Mouse (Mus musculus): ENCODE data around the gene Pex5l. TPM values are rescaled to one million over a fixed set of nuclear protein-coding genes. Genes with fewer than 3 reads are reported as not detected.

The Pex5l gene
- polyA plus RNA-seq, 1 experiment: 2.4 TPM

GRCm38 (mm10) chr3:32968671-32969425, 174.2 kb downstream of the Pex5l start:
- DNase-seq (ENCODE audit: low read depth in 1 of 2, low spot score in 2 of 2): no peak
- Histone ChIP-seq H3K27me3 (ENCODE audit: control insufficient read depth, insufficient read depth, low read length) (no peaks in the 10 kb centered on the region), H3K27ac (ENCODE audit: insufficient read depth, low read length) (no peak overlapping the region), H3K4me3 (ENCODE audit: extremely low read depth, insufficient read depth, insufficient read length) (no peak overlapping the region), H3K36me3 (ENCODE audit: control insufficient read depth, insufficient read depth, low read length) (no peaks in the 10 kb centered on the region), H3K4me1 (ENCODE audit: control insufficient read depth, insufficient read depth, insufficient read length) (no peaks in the 10 kb centered on the region)
- WGBS: 27% methylated on average over 1 of the region's 1 CpGs
- TF ChIP-seq POLR2A (IDR thresholded peaks at IDR 0.05; ENCODE audit: low read depth, low read length): no peak
- TF ChIP-seq CTCF (IDR thresholded peaks at IDR 0.05; ENCODE audit: extremely low read depth, insufficient read depth, insufficient read length, insufficient replicate concordance): no peak

DNA sequence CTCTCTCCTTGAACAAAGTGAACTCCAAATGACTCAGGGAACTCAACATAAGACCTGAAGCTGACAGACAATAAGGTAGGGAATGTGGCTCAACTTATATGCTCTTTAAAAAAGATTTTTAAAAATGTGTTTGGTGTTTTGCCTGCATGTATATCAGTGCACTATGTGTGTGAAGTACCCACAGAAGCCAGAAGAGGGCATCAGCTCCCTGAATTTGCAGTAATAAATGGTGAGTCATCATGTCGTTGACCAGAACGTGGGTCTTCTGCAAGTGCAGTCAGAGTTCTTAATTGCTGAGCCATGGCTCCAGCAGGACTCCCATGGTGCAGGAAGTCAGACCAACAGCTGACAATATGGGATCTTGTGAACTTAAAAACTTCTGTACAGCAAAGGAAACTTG, 177.5 kb downstream of the Pex5l start:
- Histone ChIP-seq H3K4me1 (ENCODE audit: control insufficient read depth, insufficient read depth, insufficient read length) (no peaks in the 10 kb centered on the region), H3K27me3 (ENCODE audit: control insufficient read depth, insufficient read depth, low read length) (no peaks in the 10 kb centered on the region), H3K27ac (ENCODE audit: insufficient read depth, low read length) (no peak overlapping the region), H3K4me3 (ENCODE audit: extremely low read depth, insufficient read depth, insufficient read length) (no peak overlapping the region), H3K36me3 (ENCODE audit: control insufficient read depth, insufficient read depth, low read length) (no peaks in the 10 kb centered on the region)
- 7% methylated on average over 2 of the region's 2 CpGs for WGBS
- no peak for TF ChIP-seq CTCF (IDR thresholded peaks at IDR 0.05; ENCODE audit: extremely low read depth, insufficient read depth, insufficient read length, insufficient replicate concordance)
- TF ChIP-seq POLR2A (IDR thresholded peaks at IDR 0.05; ENCODE audit: low read depth, low read length): no peak
- DNase-seq (ENCODE audit: low read depth in 1 of 2, low spot score in 2 of 2): no peak

DNA sequence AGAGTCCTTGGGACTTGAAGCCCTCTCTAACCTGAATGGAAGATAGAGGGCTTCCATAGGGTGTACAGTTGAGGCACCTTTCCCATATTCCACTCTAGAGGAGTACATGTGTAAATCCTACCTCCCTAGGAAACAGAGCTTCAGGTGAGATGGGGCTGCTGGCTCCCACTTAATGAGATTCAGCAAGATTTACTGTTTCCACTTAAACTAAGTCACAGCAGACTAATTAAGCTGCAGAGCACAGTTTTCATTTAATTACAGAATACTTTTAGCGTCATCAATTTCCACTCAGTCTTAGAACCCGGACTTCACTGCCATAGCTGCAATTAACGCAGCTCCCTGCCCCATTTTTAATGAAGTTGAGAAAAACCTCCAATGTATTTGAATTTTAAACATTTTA, 181.6 kb downstream of the Pex5l start:
- DNase-seq (ENCODE audit: low read depth in 1 of 2, low spot score in 2 of 2): no peak
- Histone ChIP-seq H3K36me3 (ENCODE audit: control insufficient read depth, insufficient read depth, low read length) (no peaks in the 10 kb centered on the region), H3K4me3 (ENCODE audit: extremely low read depth, insufficient read depth, insufficient read length) (no peak overlapping the region), H3K4me1 (ENCODE audit: control insufficient read depth, insufficient read depth, insufficient read length) (no peaks in the 10 kb centered on the region), H3K27me3 (ENCODE audit: control insufficient read depth, insufficient read depth, low read length) (no peaks in the 10 kb centered on the region), H3K27ac (ENCODE audit: insufficient read depth, low read length) (no peak overlapping the region)
- TF ChIP-seq CTCF (IDR thresholded peaks at IDR 0.05; ENCODE audit: extremely low read depth, insufficient read depth, insufficient read length, insufficient replicate concordance) (no peak), POLR2A (IDR thresholded peaks at IDR 0.05; ENCODE audit: low read depth, low read length) (no peak)
- 78% methylated on average over 3 of the region's 3 CpGs for WGBS

DNA sequence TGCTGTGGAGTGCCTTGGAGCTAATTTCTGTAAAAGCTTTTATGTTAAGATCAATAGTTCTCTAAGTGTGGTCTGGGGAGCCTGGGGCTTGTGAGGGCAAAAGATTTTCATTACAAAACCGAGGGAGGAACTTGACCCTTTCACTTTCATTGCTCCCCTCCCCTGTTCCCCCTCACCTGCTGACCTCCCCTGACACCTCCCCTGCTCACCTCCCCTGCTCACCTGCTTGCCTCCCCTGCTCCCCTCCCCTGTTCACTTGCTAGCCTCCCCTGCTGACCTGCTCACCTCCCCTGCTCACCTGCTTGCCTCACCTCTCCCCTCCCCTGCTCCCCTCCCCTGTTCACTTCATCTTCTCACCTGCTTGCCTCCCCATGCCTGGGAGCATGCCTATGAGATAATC, 191.7 kb downstream of the Pex5l start:
- no peak for DNase-seq (ENCODE audit: low read depth in 1 of 2, low spot score in 2 of 2)
- TF ChIP-seq CTCF (IDR thresholded peaks at IDR 0.05; ENCODE audit: extremely low read depth, insufficient read depth, insufficient read length, insufficient replicate concordance) (no peak), POLR2A (IDR thresholded peaks at IDR 0.05; ENCODE audit: low read depth, low read length) (no peak)
- Histone ChIP-seq H3K4me1 (ENCODE audit: control insufficient read depth, insufficient read depth, insufficient read length) (no peaks in the 10 kb centered on the region), H3K36me3 (ENCODE audit: control insufficient read depth, insufficient read depth, low read length) (no peaks in the 10 kb centered on the region), H3K27ac (ENCODE audit: insufficient read depth, low read length) (no peak overlapping the region), H3K4me3 (ENCODE audit: extremely low read depth, insufficient read depth, insufficient read length) (no peak overlapping the region), H3K27me3 (ENCODE audit: control insufficient read depth, insufficient read depth, low read length) (no peaks in the 10 kb centered on the region)
- WGBS: 33% methylated on average over 1 of the region's 1 CpGs

GRCm38 (mm10) chr3:32947486-32947885, 195.6 kb downstream of the Pex5l start:
- no peaks in the 10 kb centered on the region for H3K27me3 ChIP-seq (ENCODE audit: control insufficient read depth, insufficient read depth, low read length)
- H3K4me1 ChIP-seq (ENCODE audit: control insufficient read depth, insufficient read depth, insufficient read length): no peaks in the 10 kb centered on the region
- H3K4me3 ChIP-seq (ENCODE audit: extremely low read depth, insufficient read depth, insufficient read length): no peak overlapping the region
- 91% methylated on average over 5 of the region's 5 CpGs for WGBS
- no peaks in the 10 kb centered on the region for H3K36me3 ChIP-seq (ENCODE audit: control insufficient read depth, insufficient read depth, low read length)
- DNase-seq (ENCODE audit: low read depth in 1 of 2, low spot score in 2 of 2): no peak
- TF ChIP-seq POLR2A (IDR thresholded peaks at IDR 0.05; ENCODE audit: low read depth, low read length) (no peak), CTCF (IDR thresholded peaks at IDR 0.05; ENCODE audit: extremely low read depth, insufficient read depth, insufficient read length, insufficient replicate concordance) (no peak)
- no peak overlapping the region for H3K27ac ChIP-seq (ENCODE audit: insufficient read depth, low read length)

DNA sequence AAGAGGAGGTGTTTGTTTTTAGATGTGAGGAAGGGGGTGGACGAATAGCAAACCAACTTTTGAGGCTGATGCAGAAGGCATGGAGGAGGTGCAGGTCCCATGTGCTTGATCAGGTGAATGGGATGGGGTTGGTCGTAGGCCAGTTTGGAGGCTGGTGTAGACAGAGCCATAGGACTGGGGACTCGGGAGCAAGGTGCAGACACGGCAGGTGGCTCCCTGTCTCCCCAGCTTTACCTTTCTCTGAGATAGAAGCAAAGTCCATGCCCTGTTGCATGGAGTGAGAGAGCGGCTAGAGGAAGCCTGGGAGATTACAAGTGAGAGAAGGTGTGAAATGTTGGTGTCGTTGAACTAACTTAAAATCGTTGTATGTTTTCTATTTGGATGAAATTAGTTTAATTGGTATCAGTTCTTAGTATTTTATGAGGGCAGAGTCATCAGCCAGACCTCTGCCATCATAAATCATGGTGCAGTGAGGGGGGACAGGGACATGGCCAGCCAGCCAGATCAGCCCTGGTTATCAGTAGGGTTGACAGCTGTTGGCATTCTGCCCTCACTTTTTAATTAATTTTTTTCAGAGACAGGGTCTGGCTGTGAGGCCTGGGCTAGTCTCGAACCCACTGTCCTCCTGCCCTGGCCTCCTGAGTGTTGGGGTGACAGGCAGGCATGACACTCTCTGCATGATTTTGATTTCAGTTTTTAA, 203.1 kb downstream of the Pex5l start:
- H3K27me3 ChIP-seq (ENCODE audit: control insufficient read depth, insufficient read depth, low read length): no peaks in the 10 kb centered on the region
- H3K36me3 ChIP-seq (ENCODE audit: control insufficient read depth, insufficient read depth, low read length): no peaks in the 10 kb centered on the region
- no peaks in the 10 kb centered on the region for H3K4me1 ChIP-seq (ENCODE audit: control insufficient read depth, insufficient read depth, insufficient read length)
- no peak for DNase-seq (ENCODE audit: low read depth in 1 of 2, low spot score in 2 of 2)
- 78% methylated on average over 8 of the region's 8 CpGs for WGBS
- TF ChIP-seq POLR2A (IDR thresholded peaks at IDR 0.05; ENCODE audit: low read depth, low read length) (no peak), CTCF (IDR thresholded peaks at IDR 0.05; ENCODE audit: extremely low read depth, insufficient read depth, insufficient read length, insufficient replicate concordance) (no peak)
- no peak overlapping the region for H3K27ac ChIP-seq (ENCODE audit: insufficient read depth, low read length)
- H3K4me3 ChIP-seq (ENCODE audit: extremely low read depth, insufficient read depth, insufficient read length): no peak overlapping the region

DNA sequence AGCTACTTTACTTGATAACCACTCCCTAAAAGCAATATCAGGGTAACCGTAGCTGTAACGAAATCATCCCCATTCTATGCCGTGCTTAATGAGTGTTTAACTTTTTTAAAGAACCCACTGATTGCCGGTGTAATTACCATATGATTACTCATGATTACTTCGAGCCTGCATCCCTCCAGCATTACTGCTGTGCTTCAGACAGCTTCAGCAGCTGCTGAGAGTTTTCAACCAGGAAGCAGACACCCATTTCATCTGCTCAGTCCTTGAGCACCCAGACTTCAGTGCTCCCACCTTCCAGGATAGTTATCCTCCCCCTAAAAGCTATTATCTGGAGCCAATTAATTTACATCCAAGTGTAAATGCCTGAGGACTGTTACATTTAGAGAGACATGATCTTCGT, 218.9 kb downstream of the Pex5l start:
- Histone ChIP-seq H3K4me1 (ENCODE audit: control insufficient read depth, insufficient read depth, insufficient read length) (no peaks in the 10 kb centered on the region), H3K4me3 (ENCODE audit: extremely low read depth, insufficient read depth, insufficient read length) (no peak overlapping the region), H3K27ac (ENCODE audit: insufficient read depth, low read length) (no peak overlapping the region), H3K36me3 (ENCODE audit: control insufficient read depth, insufficient read depth, low read length) (no peaks in the 10 kb centered on the region), H3K27me3 (ENCODE audit: control insufficient read depth, insufficient read depth, low read length) (no peaks in the 10 kb centered on the region)
- no peak for TF ChIP-seq CTCF (IDR thresholded peaks at IDR 0.05; ENCODE audit: extremely low read depth, insufficient read depth, insufficient read length, insufficient replicate concordance)
- 87% methylated on average over 6 of the region's 6 CpGs for WGBS
- no peak for DNase-seq (ENCODE audit: low read depth in 1 of 2, low spot score in 2 of 2)
